Mouse (Mus musculus) MEL-GATA-1-ER (cell line): ENCODE measurements around the gene Smarcc2.

Experiments used
- DNase-seq: peaks from one replicate; pipeline ENCODE4 v3.0.0-alpha.2; 2012; ENCODE audit warnings: low read depth; ENCODE audit errors: extremely low read depth

The Smarcc2 gene

DNA sequence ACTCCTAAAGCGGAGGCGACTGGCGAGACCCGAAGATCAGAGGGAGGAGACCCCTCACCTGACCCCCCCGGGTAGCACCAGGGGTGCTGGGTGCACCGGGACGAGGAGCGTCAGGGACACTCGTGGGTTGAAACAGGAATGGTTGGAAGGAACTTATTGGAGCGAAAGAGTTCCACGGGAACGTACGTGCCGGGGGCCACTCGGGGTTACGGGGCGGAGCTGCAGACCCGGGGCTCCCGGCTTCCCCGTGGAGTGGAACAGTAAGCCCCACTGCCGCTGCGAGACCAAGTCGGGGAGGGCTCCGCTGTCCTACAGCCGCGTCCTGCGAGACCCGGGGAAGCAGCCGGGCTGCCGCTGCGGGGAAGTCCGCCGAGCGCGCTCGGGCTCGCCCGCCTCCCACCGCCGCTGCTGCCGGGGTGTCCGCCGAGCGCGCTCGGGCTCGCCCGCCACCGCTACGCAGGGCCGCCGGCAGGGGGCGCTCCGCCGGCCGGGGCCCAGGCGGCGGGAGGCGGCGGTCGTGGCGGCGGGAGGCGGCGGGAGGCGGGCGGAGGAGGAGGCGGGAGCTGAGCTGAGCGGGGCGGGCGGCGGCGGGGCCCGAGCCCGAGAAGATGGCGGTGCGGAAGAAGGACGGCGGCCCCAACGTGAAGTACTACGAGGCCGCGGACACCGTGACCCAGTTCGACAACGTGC, at the start of gene Smarcc2:
TSS of gene Smarcc2 (plus strand) at position 530 of the 690 bp plus-strand sequence.
- peak; percentile 19 for DNase-seq

DNA sequence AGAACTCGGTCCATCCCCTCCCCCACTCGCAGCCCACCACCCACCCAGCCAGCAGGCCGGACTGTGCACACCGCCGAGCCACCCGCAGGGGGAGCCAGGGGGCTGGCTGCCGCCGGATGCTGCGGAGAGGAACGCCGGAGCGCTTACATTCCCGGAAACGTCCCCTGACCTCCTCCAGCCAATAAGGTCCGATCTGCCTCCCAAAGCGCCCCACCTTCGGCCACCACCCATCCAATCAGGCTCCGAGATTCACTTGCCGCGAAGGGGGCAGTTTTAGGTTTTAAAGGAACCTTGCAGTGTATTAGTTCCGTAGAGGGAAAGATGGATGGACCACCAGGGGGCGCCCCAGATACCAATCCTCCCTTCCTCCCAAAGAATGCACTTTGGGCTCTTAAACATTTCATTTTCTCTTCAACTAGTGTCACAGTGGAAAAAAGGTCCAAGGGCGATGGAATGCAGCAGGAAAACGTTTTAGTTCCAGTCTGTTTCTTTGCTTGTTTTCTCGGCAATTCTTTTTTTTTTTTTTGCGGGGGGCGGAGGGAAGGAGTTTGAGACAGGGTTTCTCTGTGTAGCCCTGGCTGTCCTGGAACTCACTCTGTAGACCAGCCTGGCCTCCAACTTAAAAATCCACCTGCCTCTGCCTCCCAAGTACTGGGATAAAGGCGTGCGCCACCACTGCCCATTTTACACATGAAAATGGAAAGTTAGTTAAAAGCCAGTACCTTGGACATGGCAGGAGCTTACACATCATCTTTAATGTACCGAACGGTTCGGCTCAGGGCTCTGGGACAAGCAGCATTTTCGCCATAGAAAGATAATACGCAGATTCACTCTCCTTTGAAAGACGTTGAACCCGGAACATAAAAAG, 49.1 kb upstream of the Smarcc2 start:
- DNase-seq = peak; percentile 97

DNA sequence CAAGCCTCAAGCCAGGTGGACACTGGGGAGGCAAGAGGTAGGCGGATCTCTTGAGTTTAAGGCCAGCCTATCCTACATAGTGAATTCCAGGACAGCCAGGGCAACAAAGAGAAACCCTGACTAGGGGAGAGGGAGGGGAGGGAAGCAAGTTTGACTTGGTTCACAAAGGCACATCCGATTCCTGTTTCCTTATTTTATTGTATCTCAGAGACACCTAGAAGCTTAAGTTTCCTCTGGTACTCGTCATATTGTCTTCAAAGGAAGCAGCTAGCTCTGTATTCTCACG, 48.5 kb upstream of the Smarcc2 start:
- DNase-seq = peak; percentile 37

DNA sequence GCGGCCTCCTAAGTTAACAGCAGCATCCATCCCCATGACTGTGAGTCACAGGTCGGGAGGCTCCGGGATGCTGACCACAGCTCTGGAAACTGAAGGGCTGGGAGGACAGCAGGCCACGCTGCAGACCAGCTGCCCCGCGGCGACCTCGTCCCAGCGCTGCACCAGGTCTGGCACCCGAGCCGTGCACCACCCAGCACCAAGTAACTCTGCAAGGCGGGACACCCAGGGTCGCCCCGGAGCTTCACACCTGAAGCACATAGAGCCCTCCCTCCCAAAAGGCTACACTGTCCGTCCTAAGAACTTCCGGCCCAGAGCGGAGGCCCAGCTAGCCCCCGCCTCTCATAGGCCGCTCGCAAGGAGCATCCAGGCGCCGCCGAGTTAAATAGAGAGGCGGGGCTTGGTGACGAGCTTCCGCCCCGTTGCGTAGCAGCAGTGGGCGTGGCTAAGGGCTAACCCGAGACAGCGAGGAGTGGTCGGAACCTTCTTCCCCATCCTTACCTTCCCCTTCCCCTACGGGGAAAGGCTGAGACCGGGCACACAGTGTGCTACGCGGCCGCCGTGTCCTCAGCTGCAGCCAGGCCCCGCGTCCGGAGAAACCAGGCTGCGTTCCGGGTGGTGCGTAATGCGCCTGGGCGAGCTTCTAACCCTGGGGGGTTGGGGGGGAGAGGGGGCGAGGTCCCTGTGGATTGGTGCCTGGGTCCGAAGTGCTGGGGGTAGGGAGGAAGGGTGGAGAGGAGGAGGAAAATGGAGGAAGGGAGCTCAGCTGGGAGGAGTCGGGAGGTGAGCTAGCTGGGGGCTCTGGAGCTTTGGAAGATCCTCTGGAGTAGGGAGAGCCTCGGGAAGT, 47.6 kb upstream of the Smarcc2 start, which contains the start of the genes Nabp2 and Rnf41:
TSS of gene Nabp2 (minus strand) at position 282 of the 844 bp plus-strand sequence.
TSS of gene Rnf41 (plus strand) at position 447 of the 844 bp plus-strand sequence.
- DNase-seq = peak; percentile 92

DNA sequence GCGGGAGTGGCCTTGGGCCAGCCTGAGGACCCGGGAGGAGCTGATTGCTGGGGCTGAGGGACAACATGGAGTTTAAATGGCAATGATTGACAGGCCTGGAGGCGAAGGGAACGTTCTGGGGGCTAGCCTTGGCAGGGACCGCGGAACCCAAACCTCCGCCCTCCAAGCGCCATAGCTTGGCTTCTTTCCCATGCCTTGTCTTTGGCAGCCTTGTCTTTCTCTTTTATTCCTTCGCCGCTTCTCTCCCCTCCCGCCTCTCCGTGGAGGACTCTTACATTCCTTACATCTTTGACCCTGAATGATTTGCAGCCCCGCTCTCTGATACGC, 47.0 kb upstream of the Smarcc2 start:
- DNase-seq = no peak

DNA sequence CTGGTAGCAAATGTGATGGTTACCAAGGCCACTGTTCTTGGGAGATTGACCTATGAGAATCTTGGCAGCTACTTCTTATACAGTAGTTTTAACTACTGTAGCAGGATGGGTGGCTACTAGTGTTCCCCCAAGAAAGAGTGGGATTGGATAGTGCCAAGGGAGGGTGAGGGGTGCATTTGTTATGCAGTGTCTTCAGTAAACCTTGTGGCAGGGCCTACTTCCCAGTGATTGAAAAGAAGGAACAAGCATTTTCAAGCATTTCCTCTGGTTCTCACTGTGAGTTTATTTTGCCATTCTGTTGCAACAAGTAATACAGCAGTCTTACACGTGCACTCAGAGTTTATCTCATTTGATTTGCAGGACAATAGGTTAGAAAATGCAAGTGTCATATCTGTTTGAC, 46.5 kb upstream of the Smarcc2 start:
- peak; percentile 34 for DNase-seq

DNA sequence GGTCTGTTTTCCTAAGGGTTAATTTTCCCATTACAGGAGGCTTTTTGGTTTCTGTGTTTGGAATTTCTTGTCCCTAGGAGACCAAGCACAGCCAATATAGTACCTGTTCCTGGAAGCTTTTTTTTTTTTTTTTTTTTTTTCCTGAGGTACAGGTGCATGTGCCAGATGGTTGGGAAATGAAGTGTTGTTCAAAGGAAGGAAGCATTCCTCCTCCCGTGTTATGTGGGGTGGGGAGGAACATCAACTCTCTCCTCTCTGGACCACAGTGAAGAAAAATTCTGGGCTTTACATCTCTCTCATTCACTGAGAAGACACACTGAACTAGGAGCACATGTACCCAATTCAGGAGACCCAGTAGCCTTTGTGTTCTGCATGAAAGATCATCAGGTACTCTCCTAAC, 46.0 kb upstream of the Smarcc2 start:
- DNase-seq = no peak

DNA sequence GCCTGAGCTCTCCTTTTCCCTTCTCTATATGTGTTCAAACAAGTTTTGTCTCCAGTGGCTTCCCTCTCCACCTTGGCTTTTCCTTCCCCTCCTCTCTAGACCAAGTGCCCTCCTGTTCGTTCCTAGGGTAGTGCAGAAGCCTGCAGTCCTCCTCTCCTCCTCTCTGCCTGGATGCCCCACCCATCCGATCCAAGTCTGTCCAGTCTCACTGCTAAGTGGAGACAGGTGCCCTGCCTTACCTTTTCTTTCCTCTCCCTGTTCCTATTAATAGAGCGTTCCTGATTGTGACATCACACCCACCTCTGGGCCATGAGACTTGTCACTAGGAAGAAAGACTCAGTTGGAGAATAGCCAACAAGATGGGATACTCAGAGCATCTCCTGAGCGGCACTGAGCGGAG, 44.2 kb upstream of the Smarcc2 start:
- no peak for DNase-seq

DNA sequence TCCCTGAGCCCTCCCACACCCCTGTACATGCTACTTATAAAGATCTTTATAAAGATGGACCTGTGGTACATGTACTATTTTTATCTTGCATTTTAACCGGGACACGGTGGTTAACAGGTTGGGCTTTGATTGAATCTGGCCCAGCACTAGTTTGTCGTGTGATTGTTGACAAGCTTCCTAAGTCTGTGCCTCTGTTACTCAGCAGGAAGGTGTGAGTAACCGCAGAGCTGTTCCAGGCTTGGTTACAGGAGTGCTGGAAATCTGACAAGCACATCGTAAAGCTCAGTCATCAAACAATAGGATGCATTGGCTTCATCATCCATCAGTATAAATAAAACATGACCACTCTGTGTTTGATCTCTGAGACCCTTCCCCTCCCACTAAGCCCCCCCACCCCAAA, 36.6 kb upstream of the Smarcc2 start:
- DNase-seq = no peak

DNA sequence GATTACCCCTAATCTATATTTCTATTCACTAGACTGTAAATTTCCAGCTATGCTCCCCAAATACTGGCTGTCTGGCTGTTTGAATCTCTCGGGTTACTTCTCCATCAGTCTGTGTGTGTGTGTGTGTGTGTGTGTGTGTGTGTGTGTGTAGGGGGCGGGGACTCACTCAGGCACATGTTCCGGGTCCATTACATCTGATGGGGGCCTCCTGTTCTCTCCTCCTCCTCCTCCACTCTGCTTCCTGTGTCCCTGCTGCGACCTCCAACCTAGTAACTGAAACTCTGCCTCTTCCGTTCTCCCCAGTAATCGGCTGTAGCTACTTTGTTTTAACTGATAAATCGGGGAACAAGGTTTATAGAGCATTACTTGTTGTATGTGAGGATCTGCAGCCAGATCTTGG, 34.4 kb upstream of the Smarcc2 start:
- DNase-seq = no peak

DNA sequence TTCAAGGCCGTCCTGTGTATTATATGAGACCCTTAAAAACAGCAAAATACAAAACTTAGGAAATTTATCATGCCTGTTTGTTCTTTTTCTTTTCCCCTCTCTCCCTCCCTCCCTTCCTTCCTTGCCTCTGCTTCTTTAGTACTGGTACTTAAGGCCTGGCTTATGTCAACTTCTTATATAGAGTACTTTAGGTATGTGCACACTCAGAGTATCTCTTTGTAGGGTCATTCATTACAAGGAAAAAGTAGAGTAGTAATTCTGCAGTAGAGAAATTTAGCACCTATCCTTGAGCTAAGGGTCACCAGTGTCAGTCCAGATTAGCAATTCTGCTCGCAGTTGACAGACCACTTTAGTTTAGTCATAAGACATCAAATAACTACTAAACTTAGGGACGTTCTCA, 33.8 kb upstream of the Smarcc2 start:
- no peak for DNase-seq

DNA sequence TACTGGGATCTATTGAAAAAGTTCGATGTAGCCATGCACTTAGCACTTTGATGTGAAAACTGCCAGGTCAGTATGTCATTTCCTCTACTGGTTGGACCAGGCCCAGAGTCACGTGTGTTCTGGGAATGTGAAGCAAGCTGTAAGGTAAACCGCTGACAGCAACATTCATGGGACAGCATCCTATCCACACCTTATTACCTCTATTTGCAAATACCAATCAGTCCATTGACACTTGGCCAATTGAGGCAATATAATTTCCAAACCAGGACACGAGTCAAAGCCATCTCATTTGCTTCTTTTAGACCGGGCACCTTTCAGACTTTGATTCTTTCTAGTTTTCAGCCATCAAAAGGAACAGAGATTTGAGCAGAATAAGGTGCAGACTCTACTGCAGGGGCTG, 30.0 kb upstream of the Smarcc2 start:
- no peak for DNase-seq

DNA sequence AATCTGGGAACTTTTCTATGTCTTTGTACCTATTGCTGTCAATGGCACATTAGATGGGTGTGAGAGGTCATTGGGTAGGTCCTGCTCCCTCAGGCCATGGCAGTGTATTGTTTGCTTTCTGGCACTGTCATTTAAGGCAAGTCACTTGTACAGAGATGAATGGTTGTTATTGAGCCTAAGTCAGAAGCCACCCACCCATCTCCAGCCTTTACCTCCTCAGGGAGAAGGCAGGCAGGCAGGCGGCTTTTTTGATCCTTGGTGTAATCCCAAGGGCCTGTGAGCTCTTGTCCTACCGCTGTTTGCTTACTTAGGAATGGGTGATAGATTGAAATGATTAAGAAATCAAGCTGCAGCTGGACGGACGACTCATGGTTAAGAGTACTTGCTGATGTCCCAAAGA, 29.6 kb upstream of the Smarcc2 start:
- DNase-seq = no peak

DNA sequence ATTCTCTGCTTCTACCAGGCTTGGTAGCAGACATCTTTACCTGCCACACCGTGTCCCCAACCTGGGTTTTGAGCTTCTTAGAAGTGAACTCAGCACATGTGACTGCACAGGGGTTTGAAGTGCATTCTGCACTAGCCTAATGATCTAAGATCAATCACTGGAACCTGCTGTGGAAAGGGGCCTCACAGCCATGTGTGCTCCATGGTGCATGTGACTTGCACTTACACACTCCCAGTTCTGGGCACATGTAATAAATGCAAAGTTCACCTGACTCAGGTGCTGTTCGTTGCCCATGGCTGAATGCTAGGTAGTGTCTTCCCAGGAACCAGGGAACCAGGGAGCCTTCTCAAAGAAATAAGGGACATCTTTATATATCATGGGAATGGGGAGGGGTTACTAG, 25.6 kb upstream of the Smarcc2 start:
- no peak for DNase-seq

DNA sequence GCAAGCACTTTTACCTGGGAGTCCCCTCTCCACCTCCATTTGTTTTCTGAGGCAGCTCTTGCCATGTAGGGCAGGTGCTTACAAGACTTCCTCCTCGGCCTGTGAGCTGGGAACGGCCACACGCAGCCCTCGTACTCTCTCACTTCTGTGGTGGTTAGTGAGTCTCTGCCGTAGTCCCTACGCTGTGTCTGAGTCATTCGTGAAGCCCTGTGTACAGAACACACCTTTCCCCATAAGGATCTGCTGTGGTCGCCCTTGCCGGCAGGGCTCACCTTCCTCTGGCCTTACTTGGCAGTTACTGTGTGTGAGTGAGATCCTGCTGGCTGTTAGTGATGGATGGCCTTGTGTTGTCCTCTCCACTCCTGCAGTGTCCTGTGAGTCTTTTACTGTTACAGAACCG, 24.4 kb upstream of the Smarcc2 start:
- no peak for DNase-seq

DNA sequence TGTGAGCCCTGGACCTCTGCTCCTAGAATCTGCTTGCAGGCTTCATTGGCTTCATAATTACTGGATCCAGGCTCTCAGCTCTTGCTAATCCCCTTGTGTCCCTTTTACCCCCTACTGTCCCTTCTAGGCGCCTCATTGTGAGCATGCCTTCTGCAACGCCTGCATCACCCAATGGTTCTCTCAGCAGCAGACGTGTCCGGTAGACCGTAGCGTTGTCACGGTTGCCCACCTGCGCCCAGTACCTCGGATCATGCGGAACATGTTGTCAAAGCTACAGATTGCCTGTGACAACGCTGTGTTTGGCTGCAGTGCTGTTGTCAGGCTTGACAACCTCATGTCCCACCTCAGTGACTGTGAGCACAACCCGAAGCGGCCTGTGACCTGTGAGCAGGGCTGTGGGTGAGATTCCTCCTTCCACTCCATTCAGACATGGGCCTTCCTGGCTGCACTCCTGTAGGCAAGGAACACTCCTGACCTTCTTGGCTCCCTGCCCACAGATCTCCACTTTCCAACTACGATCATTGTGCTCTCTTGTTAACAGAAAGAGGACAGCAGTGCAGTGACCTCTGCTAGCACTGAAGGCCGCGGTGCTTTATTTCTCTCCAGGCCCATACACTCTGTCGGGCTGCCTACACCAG, 23.7 kb upstream of the Smarcc2 start:
- DNase-seq = no peak

DNA sequence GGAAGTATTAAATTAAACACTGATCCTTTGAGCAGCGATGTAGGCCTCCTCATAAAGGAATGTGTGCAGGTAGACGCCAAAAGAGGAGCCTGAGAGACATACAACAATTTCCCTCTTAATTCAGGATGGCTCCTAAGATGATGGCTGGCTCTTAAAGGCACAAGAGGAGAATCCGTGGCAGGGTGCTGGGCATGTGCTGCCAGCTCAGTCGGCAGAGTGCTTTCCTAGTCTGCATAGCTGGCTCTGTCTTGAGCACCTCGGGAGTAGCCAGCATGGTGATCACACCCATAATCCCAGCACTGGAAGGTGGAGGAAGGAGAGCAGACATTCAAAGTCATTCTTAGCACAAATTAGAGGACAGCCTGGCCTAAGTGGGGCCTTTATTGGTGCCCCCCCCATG, 23.2 kb upstream of the Smarcc2 start:
- DNase-seq = no peak

DNA sequence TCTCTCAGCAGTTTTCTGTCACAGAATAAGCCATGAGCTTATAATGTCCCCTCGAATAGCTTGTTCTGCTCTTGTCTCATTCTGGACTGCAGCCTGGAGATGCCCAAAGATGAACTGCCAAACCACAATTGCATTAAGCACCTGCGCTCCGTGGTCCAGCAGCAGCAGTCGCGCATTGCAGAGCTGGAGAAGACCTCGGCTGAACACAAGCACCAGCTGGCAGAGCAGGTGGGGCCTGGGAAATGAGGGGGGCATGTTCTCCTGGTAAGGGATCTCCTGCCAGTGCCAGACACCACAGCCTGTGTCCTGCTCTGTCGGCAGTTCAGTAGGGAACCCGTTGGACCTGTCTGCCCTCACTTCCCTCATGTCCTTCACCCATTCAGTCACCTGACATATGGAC, 22.7 kb upstream of the Smarcc2 start:
- DNase-seq = no peak

DNA sequence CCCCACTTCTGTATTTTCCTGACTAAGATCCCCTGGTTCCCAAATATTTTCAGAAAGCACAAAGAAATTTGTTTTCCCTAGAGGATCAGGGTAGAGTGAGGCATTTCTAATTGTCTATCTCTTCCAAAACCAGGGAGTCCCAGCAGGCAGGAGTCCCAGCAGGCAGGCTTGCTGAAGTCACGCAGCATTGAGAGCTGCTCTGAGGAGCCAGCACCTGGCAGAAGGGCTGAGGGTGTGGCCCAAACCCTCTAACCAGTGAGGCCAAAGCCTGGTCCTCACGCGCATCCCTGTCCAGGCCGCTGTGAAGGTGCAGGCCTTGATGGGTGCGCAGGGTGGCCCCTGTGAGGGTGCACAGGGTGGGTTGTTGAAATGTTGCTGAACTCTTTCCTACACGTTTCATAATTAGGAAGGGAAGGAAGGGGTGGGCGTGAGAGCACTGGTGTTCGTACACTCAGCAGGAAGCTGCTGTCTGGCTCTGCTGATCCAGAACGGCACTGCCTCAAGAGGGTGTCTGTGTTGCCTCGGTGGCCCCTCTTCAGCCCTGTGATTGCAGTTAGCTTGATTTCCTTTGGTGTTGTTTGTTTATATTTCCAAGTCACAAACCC, 20.3 kb upstream of the Smarcc2 start:
- DNase-seq = no peak

DNA sequence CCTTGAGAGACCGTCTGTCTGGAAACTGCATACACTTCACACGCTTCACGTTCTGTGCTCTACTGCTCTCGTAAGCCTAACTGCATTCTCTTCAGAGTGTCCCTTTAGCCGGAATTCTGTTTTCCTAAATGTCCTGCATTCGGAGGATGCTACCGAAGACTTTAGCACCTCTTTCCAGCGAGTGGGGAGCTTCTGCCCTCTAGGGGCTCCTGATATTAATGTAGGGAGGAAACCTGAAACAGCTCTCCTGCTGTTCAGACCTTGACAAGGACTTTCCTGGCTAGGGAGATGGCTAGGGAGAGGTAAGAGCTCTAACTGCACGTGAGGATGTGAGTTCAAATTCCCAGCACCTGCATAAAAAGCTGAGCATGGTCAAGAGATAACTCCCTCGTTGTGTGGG, 18.6 kb upstream of the Smarcc2 start:
- no peak for DNase-seq
